Mouse (Mus musculus) left cerebral cortex, adult 2 months (tissue): ENCODE measurements at regions not wholly inside any gene's neighbourhood (a gene's known extent, or its start where the extent isn't known, plus 50 kb on each side); places are given as distances from the start of the nearest gene placed in this dataset.

ENCODE experiments used
- DNase-seq, 2 experiments: peaks; one replicate each; pipeline ENCODE4 v3.0.0; 2021 to 2022; ENCODE audit warnings: low spot score in 2 of 2, mixed read lengths in 1 of 2; ENCODE audit errors: extremely low spot score in 1 of 2
- H3K27ac ChIP-seq: fragments of 200-600 bp; 2 replicates; pipeline ENCODE4 v1.8.1; 2022
- H3K4me3 ChIP-seq: fragments of 200-600 bp; 2 replicates; pipeline ENCODE4 v1.8.1; 2022
- CTCF ChIP-seq: fragments of 200-600 bp; IDR thresholded peaks from 2 replicates; pipeline ENCODE4 v1.8.1; 2022; ENCODE audit warnings: antibody characterized with exemption, mild to moderate bottlenecking, moderate library complexity
- intact Hi-C: fragments of 180-260 bp; cut with DNase I; formaldehyde crosslinking; loops from one replicate; pipeline ENCODE4 v1.15.1; 2025

- no peak overlapping the region for H3K27ac ChIP-seq
- no peak for DNase-seq
Observed at GRCm38 (mm10) chrX:166766991-166767390, 181.5 kb upstream of the Egfl6 start.

DNA sequence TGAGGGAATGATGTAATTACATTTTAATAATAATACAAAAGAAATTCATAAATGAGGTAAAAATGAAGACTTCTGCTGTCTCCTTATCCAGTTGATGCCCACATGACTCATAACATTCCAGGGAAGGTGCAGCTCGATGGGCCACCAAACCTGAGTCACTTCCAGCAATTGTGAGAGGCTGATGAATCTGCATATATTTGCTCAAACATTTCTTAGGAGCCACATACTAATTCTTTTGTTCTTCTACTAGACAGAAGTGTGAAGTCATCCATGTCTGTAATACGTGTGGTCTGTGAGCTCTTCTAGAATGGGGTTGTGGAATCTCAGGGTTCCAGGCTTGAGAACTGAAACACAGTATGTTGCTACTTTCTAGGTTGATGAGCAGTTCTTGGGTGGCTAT is 180.1 kb upstream of the Egfl6 start:
- DNase-seq = no peak
- no peak overlapping the region for H3K4me3 ChIP-seq
- no peak overlapping the region for H3K27ac ChIP-seq
- no peak for TF ChIP-seq CTCF
- intact Hi-C loops = no loop called here

More at GRCm38 (mm10) chrX:166766991-166767390, 181.5 kb upstream of the Egfl6 start:
- intact Hi-C loops = no loop called here
- TF ChIP-seq CTCF = no peak
- H3K4me3 ChIP-seq = no peak overlapping the region

- no peak for TF ChIP-seq CTCF
- intact Hi-C loops = no loop called here
- DNase-seq = no peak
- no peak overlapping the region for H3K27ac ChIP-seq
- H3K4me3 ChIP-seq = no peak overlapping the region
Observed at GRCm38 (mm10) chrX:166762098-166762497, 176.6 kb upstream of the Egfl6 start.

GRCm38 (mm10) chrX:166757152-166757551 is 171.6 kb upstream of the Egfl6 start:
- intact Hi-C loops = no loop called here
- Histone ChIP-seq H3K4me3 (no peak overlapping the region), H3K27ac (no peak overlapping the region)
- TF ChIP-seq CTCF = no peak
- no peak for DNase-seq

- Histone ChIP-seq H3K4me3 (no peak overlapping the region), H3K27ac (no peak overlapping the region)
- no peak for DNase-seq
- no peak for TF ChIP-seq CTCF
- intact Hi-C loops = no loop called here
Observed at GRCm38 (mm10) chrX:166754967-166755654, 169.6 kb upstream of the Egfl6 start.

DNA sequence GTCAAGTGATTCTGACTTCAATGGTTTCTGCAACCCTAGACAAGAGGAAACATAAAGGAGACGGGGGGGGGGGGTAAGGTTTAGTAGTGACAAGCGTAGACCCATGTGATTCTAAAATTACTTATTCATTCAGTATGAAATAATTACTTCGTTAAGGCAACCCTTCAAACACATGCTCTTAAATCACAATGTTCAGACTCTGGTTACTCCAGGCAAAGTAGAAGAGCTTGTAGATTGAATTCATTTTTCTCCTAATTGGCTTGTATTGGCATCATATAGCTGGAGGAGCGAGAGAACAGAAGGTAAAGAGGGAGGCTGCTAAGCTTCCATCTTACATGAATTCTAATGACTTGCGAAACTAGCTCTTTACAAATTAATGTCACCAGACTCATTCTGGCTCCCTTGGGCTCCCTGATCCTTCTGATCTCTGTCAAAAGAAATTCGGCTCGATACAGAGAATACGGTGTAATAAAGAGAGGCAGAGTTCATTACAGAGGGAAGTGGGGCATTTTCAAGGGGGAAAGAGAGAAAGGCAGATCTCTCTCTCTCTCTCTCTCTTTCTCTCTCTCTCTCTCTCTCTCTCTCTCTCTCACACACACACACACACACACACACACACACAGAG is 163.6 kb upstream of the Egfl6 start:
- DNase-seq = no peak
- no peak for TF ChIP-seq CTCF
- Histone ChIP-seq H3K27ac (no peak overlapping the region), H3K4me3 (no peak overlapping the region)
- intact Hi-C loops = no loop called here

DNA sequence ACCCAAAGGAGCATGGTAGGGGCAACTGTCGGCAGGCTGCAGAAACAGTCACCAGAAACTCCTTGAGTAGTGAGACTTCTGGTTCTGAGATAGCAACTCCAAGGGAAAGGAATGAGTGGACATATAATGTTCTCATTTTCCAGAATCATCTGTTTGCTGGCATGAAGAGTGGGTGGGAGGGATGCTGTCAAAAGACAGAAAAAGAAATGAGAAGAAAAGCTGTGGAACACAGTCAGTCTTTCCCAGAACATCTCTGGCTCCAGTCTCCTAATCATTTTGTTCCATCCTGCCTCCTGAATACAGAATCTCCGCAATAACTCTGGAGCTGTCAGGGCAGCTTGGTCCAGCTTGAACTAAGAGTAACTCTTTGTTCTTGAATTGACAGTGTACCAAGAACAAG is 145.8 kb upstream of the Egfl6 start:
- no peak for TF ChIP-seq CTCF
- DNase-seq = no peak
- intact Hi-C loops = no loop called here
- Histone ChIP-seq H3K27ac (no peak overlapping the region), H3K4me3 (no peak overlapping the region)

DNA sequence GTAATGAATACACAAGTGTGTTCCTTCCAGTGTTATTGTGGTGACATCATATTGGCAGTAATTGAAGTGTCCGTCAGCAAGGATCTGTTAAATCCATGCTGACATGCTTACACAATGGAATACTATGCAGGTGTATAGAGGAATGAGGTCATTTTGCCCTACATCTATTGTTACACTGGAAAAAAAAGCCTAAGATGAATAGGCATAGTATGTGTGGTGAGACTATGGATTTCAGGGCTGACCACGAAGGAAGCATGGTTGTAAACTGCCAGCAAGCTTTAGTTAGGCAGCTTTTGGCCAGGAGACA is 143.1 kb upstream of the Egfl6 start:
- TF ChIP-seq CTCF = no peak
- H3K27ac ChIP-seq = no peak overlapping the region
- no peak for DNase-seq
- no peak overlapping the region for H3K4me3 ChIP-seq
- intact Hi-C loops = no loop called here

DNA sequence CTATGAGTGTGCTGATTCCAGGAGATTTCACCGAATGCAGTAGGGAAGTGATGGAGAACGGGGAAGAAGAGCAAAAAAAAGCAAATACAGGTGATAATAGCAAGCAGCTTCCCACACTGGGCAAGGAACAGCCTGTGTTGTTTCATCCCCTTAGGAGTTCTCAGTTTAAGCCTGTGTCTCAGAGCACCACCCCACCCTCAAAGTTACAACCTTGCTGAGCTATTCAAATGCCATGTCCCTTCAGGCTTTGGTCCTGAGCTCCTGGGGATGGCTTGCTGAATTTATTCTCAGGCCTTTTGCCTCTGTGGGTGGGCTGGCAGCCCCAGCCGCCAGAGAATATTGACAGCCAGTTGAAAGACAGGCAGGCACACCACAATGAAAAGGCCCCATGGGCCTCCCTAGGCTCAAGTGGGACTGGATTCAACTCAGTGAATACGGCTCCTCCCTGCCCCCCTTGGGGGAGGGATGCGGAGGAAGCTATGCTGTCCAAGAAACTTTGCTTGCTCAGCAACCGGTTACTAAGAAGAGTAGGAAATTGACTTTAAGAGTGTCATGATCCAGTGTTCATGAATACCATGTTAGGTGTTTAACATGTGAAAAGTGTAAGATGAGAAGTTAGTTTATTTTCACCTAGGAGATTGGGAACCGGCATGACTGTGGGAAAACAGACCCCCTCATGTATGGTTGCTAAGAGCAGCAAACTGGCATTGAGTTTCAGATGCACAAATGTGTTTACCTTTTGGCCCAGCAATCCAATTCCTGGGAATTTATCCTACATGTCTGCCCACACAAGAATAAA is 142.5 kb upstream of the Egfl6 start:
- intact Hi-C loops = no loop called here
- no peak overlapping the region for H3K4me3 ChIP-seq
- DNase-seq = no peak
- TF ChIP-seq CTCF = no peak
- no peak overlapping the region for H3K27ac ChIP-seq

DNA sequence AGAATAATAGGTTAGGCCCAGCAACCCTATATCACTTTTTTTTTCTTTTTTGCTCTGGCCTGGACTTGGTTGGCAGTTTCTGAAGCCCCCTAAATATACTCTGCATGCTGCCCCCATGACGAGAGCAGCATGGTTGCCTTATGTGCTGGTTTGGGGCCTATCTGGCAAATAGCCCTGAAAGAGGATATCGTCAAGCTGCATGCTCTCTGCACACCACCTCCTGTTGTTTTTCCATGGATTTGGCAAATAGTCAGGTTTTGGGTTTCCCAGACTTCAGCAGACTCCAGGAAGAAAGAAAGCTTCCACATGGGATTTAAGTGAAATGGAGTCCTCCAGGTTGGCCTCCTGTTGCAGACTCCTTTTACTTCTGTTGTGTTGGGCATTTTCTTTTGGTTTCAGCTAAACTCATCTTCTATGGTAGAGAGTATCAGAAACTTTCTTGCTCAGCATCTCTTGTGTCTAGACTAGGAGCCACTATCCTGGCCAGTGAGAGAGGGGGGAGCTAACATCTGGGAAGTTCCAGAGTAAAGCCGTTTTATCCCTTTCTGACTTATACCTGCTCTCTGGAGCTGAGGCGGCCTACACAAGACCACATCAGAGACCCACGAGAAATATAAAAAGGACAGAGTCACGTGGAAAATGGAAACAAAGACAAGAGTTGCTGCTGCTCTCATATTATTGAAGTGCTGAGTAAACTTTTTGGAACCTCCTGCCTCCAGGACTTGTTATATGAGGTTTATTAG is 140.4 kb upstream of the Egfl6 start:
- DNase-seq = no peak
- TF ChIP-seq CTCF = no peak
- no peak overlapping the region for H3K4me3 ChIP-seq
- intact Hi-C loops = no loop called here
- H3K27ac ChIP-seq = no peak overlapping the region

GRCm38 (mm10) chrX:166718075-166718474 is 132.6 kb upstream of the Egfl6 start:
- Histone ChIP-seq H3K4me3 (no peak overlapping the region), H3K27ac (no peak overlapping the region)
- DNase-seq = no peak
- intact Hi-C loops = no loop called here
- TF ChIP-seq CTCF = no peak

DNA sequence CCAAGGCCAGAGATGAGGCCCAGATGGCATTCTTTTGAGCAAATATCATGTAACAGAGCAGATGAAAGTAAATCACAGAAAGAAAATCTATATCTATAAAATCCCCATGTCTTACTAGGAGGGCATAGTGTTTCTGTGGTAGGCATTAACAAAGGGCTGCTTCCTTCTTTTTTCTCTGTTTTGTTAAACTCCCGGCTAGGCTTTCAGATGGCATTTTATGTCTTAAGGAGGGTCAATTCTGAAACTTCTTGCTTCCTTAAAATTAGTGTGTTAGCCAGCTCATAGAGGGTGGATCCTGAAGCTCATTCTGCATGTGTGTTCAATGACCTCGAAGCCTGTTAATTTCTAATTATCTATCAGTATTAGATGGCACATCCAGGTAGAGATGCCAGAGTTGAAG is 123.8 kb upstream of the Egfl6 start:
- no peak overlapping the region for H3K4me3 ChIP-seq
- H3K27ac ChIP-seq = no peak overlapping the region
- intact Hi-C loops = no loop called here
- no peak for TF ChIP-seq CTCF
- no peak for DNase-seq
